Mouse (Mus musculus) neural tube, embryonic 14.5 days (tissue): ENCODE results near the gene Slc25a36. TPM values are rescaled to one million over a fixed set of nuclear protein-coding genes. Genes with fewer than 3 reads are reported as not detected.

Source experiments
- ATAC-seq: fragments of 200-750 bp; cut with Nextera tagmentation; 2 replicates; pipeline ENCODE4 v1.8.0; 2017; ENCODE audit warnings: low read depth, mild to moderate bottlenecking, moderate TSS enrichment, moderate library complexity
- H3K27ac ChIP-seq: fragments of 300-500 bp; sonication (generic); 2 replicates; pipeline ENCODE4 v1.5.1; 2014; ENCODE audit warnings: low read depth, mild to moderate bottlenecking, control low read depth, low read length, moderate library complexity, mixed read lengths
- H3K27me3 ChIP-seq: fragments of 300-500 bp; sonication (generic); 2 replicates; pipeline ENCODE4 v1.6.1; 2014; ENCODE audit warnings: low read length; ENCODE audit not compliant: control insufficient read depth, insufficient read depth
- H3K36me3 ChIP-seq: fragments of 300-500 bp; sonication (generic); 2 replicates; pipeline ENCODE4 v1.6.1; 2014; ENCODE audit warnings: low read length, mixed read lengths; ENCODE audit not compliant: control insufficient read depth, insufficient read depth
- H3K4me1 ChIP-seq: fragments of 300-500 bp; sonication (generic); 2 replicates; pipeline ENCODE4 v1.6.1; 2014; ENCODE audit warnings: low read length; ENCODE audit not compliant: control insufficient read depth, insufficient read depth
- H3K4me2 ChIP-seq: fragments of 300-500 bp; sonication (generic); 2 replicates; pipeline ENCODE4 v1.6.1; 2014; ENCODE audit warnings: mild to moderate bottlenecking, low read depth, low read length, control low read depth
- H3K4me3 ChIP-seq: fragments of 300-500 bp; sonication (generic); 2 replicates; pipeline ENCODE4 v1.5.1; 2014; ENCODE audit warnings: low read depth, low read length, control low read depth, mixed read lengths
- H3K9ac ChIP-seq: fragments of 300-500 bp; sonication (generic); replicated peaks from 2 replicates; pipeline ENCODE4 v1.6.1; 2014; ENCODE audit warnings: low read depth, mild to moderate bottlenecking, control low read depth, low read length, mixed read lengths
- H3K9me3 ChIP-seq: fragments of 300-500 bp; sonication (generic); 2 replicates; pipeline ENCODE4 v1.6.1; 2016; ENCODE audit warnings: low read length; ENCODE audit not compliant: control insufficient read depth
- WGBS: fragments of 180-500 bp; shearing (Covaris S2); extraction: QIAGEN DNeasy Blood & Tissue Kit; methylation state at CpG from one replicate; pipeline ENCODE4 v1.1.7; 2014; 5-methylcytosine and 5-hydroxymethylcytosine counted together
- polyA plus RNA-seq: library from polyadenylated mRNA; unstranded; fragments of >200 nt; fragmentation: Nextera tagmentation; extraction: Ambion mirVana; gene quantifications from 2 replicates; pipeline ENCODE4 v1.2.1, GENCODE M21; 2014

The Slc25a36 gene
- polyA plus RNA-seq, 1 experiment from 2014 or later, result 127 TPM

- no peak for ATAC-seq
- Histone ChIP-seq H3K4me2 (no peak overlapping the region), H3K9ac (no peak overlapping the region), H3K27me3 (no peaks in the 10 kb centered on the region), H3K4me3 (no peak overlapping the region), H3K9me3 (no peaks in the 10 kb centered on the region), H3K4me1 (0 out of 2 replicates have a peak, but pooled peaks cover 7% of the 10 kb centered on the region), H3K36me3 (peaks cover 18% of the 10 kb centered on the region), H3K27ac (no peak overlapping the region)
- WGBS, result 95% methylated on average over 4 of the region's 4 CpGs
Measured at GRCm38 (mm10) chr9:97098985-97099384, 12.0 kb downstream of the Slc25a36 start.

- no peak overlapping the region for H3K4me2 ChIP-seq
- no peak overlapping the region for H3K9ac ChIP-seq
- H3K4me1 ChIP-seq, result no peaks in the 10 kb centered on the region
- H3K27ac ChIP-seq, result no peak overlapping the region
- no peaks in the 10 kb centered on the region for H3K9me3 ChIP-seq
- no peaks in the 10 kb centered on the region for H3K27me3 ChIP-seq
- 93% methylated on average over 1 of the region's 1 CpGs for WGBS
- peaks cover 24% of the 10 kb centered on the region for H3K36me3 ChIP-seq
- no peak overlapping the region for H3K4me3 ChIP-seq
- no peak for ATAC-seq
Measured at GRCm38 (mm10) chr9:97096180-97096579, 14.8 kb downstream of the Slc25a36 start.

DNA sequence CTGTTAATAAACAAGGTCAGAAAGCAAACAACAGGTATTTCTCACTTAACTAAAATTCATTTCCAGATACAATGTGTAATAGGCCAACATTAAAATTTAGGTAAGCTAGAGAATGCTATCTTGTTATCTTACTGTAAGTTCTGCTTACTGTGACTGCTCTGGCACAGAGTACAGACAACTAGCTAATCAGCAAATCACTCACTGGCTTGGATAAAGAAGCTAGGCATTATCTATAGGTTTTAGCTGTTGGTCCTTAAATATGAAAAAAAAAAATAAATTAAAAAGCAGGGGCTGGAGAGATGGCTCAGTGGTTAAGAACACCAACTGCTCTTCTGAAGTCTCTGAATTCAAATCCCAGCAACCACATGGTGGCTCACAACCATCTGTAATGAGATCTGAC lies 23.1 kb downstream of the Slc25a36 start:
- no peaks in the 10 kb centered on the region for H3K9me3 ChIP-seq
- no peaks in the 10 kb centered on the region for H3K4me1 ChIP-seq
- H3K27ac ChIP-seq, result no peak overlapping the region
- H3K27me3 ChIP-seq, result no peaks in the 10 kb centered on the region
- no peak overlapping the region for H3K9ac ChIP-seq
- H3K4me3 ChIP-seq, result no peak overlapping the region
- no peak overlapping the region for H3K4me2 ChIP-seq
- no peak for ATAC-seq
- peaks cover 10% of the 10 kb centered on the region for H3K36me3 ChIP-seq

DNA sequence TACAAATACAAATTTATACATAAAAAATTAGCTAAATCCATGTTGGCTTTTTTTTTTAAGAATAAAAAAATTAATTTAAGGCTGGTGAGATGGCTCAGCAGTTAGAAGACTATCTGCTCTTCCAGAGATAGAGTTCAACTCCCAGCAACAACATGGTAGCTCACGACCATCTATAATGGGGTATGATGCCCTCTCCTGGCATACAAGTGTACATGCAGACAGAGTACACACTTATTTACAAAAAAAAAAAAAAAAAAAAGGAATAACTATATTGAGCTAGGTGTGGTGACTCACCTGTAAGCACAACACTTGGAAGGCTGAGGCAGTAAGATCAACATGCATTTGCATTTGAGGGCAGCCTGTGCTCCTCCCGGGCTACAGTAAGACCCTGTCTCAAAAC lies 26.3 kb downstream of the Slc25a36 start:
- Histone ChIP-seq H3K4me3 (no peak overlapping the region), H3K27me3 (no peaks in the 10 kb centered on the region), H3K9me3 (no peaks in the 10 kb centered on the region), H3K4me1 (no peaks in the 10 kb centered on the region), H3K9ac (no peak overlapping the region), H3K36me3 (peaks cover 12% of the 10 kb centered on the region), H3K27ac (no peak overlapping the region), H3K4me2 (no peak overlapping the region)
- WGBS, result 96% methylated on average over 2 of the region's 2 CpGs
- ATAC-seq, result no peak

GRCm38 (mm10) chr9:97081106-97081862 lies 29.7 kb downstream of the Slc25a36 start:
- H3K36me3 ChIP-seq, result peaks cover 17% of the 10 kb centered on the region
- H3K4me3 ChIP-seq, result no peak overlapping the region

DNA sequence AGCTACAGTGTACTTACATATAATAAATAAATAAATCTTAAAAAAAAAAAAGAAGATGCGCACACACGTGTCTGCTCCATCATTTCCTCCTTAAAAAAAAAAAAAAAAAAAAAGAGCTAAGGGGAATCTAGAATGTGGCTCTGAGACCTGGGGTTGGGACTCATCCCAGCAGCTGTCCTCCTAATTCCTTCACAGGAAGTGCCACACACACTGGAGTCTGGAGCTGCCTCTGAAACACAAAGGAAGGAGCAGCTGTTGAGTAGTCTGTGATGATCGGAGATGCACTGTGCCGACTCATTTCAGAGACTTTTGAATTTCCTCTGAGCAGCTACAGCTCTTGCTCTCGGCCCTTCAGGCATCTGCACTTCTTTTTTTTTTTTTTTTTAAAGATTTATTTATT lies 41.0 kb downstream of the Slc25a36 start:
- no peaks in the 10 kb centered on the region for H3K36me3 ChIP-seq
- H3K4me1 ChIP-seq, result no peaks in the 10 kb centered on the region
- no peak overlapping the region for H3K27ac ChIP-seq
- no peak overlapping the region for H3K4me2 ChIP-seq
- 65% methylated on average over 5 of the region's 5 CpGs for WGBS
- no peaks in the 10 kb centered on the region for H3K9me3 ChIP-seq
- no peaks in the 10 kb centered on the region for H3K27me3 ChIP-seq
- no peak overlapping the region for H3K9ac ChIP-seq
- no peak overlapping the region for H3K4me3 ChIP-seq
- ATAC-seq, result no peak

More at GRCm38 (mm10) chr9:97081106-97081862, 29.7 kb downstream of the Slc25a36 start:
- no peak for ATAC-seq
- no peak overlapping the region for H3K27ac ChIP-seq
- H3K9me3 ChIP-seq, result no peaks in the 10 kb centered on the region
- H3K9ac ChIP-seq, result no peak overlapping the region
- 83% methylated on average over 4 of the region's 4 CpGs for WGBS
- H3K4me1 ChIP-seq, result no peaks in the 10 kb centered on the region
- no peaks in the 10 kb centered on the region for H3K27me3 ChIP-seq
- no peak overlapping the region for H3K4me2 ChIP-seq

DNA sequence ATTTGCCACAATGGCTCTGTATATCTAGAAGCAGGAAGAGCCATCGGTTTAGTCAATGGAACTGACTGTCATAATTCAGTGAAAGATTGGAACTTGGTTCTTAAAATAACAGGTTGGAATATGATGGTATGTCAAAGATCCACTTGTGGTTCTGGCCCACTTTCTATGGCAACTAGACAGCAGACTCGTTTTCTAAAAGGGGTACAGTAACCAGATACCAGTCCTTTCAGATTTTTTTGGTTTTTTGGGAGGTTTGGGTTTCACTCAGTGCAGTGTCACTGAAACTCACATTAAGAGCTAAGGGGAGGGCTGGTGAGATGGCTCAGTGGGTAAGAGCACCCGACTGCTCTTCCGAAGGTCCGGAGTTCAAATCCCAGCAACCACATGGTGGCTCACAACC lies 41.5 kb downstream of the Slc25a36 start:
- Histone ChIP-seq H3K4me1 (no peaks in the 10 kb centered on the region), H3K27ac (no peak overlapping the region), H3K4me3 (no peak overlapping the region), H3K9me3 (no peaks in the 10 kb centered on the region), H3K36me3 (no peaks in the 10 kb centered on the region), H3K4me2 (no peak overlapping the region), H3K9ac (no peak overlapping the region), H3K27me3 (no peaks in the 10 kb centered on the region)
- ATAC-seq, result no peak
- WGBS, result 93% methylated on average over 5 of the region's 5 CpGs

- H3K4me1 ChIP-seq, result no peaks in the 10 kb centered on the region
Measured at GRCm38 (mm10) chr9:97068201-97069095, 42.5 kb downstream of the Slc25a36 start.

DNA sequence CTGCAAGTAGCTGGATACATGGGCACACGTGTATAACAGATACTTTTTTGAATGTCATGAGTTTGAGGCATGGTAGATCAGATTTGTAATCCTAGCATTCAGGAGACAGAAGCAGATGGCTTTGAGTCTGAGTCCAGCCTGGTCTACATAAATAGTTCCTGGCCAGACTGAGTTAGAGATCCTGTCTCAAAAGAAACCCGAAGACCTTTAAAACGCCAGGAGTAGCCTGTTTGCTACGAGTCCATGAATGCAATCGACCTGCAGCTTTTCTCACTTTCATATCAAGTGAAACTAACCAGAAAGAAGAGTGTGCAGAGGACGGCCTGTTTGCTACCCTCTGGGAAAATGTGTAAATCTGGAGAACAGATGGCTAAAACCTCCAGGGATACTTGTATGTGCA lies 43.2 kb downstream of the Slc25a36 start:
- 62% methylated on average over 6 of the region's 6 CpGs for WGBS
- Histone ChIP-seq H3K4me3 (no peak overlapping the region), H3K36me3 (no peaks in the 10 kb centered on the region), H3K27ac (no peak overlapping the region), H3K4me1 (no peaks in the 10 kb centered on the region), H3K9me3 (no peaks in the 10 kb centered on the region), H3K9ac (no peak overlapping the region), H3K4me2 (no peak overlapping the region), H3K27me3 (no peaks in the 10 kb centered on the region)
- ATAC-seq, result no peak

More at GRCm38 (mm10) chr9:97068201-97069095, 42.5 kb downstream of the Slc25a36 start:
- no peaks in the 10 kb centered on the region for H3K27me3 ChIP-seq
- no peak overlapping the region for H3K9ac ChIP-seq
- H3K4me2 ChIP-seq, result no peak overlapping the region
- peak; percentile 81 for ATAC-seq
- 44% methylated on average over 9 of the region's 9 CpGs for WGBS
- no peaks in the 10 kb centered on the region for H3K36me3 ChIP-seq
- H3K9me3 ChIP-seq, result no peaks in the 10 kb centered on the region
- no peak overlapping the region for H3K4me3 ChIP-seq
- H3K27ac ChIP-seq, result no peak overlapping the region
